Mouse (Mus musculus) right cerebral cortex, postnatal 10 days (tissue): ENCODE results near the gene Akt2.

Experiments used
- DNase-seq, 2 experiments: peaks; one replicate each; pipeline ENCODE4 v3.0.0; 2021; ENCODE audit warnings: low spot score in 2 of 2

The Akt2 gene

DNA sequence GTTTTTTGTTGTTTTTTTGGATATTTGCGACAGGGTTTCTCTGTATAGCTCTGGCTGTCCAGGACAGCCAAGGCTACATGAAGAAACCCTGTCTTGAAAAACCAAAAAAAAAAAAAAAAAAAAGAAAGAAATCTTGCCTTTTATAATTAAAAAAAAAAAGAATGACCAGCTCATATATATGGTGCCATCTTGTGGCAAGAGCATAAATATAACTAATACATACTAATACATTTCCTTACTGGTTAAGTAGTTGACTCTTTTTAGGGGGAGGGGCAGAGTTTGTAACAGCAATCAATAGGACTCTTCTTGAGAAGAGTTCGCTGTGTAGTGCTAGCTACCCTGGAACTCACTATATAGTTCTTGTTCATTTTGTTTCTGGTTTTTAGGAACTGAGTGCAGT lies 3.6 kb upstream of the Akt2 start:
- DNase-seq = no peak

DNA sequence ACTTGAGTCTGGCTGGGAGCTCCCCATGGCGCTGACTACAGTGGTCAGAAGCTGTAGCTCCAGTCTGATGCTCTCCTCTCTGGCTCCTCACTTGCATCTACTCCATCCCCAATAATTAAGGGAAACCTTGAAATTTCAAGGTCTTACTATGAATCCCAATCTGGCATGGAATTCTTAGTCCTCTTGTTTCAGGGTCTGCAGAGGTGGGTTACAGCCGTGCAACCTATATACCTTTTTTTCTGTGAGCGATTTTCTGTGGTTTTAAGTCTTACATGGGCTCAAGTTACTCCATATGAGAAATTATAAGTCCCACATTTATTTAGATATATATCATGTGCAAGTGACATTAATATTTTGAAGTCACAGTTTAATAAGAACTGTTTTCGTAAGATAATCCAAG lies 1.3 kb upstream of the Akt2 start:
- DNase-seq = no peak

DNA sequence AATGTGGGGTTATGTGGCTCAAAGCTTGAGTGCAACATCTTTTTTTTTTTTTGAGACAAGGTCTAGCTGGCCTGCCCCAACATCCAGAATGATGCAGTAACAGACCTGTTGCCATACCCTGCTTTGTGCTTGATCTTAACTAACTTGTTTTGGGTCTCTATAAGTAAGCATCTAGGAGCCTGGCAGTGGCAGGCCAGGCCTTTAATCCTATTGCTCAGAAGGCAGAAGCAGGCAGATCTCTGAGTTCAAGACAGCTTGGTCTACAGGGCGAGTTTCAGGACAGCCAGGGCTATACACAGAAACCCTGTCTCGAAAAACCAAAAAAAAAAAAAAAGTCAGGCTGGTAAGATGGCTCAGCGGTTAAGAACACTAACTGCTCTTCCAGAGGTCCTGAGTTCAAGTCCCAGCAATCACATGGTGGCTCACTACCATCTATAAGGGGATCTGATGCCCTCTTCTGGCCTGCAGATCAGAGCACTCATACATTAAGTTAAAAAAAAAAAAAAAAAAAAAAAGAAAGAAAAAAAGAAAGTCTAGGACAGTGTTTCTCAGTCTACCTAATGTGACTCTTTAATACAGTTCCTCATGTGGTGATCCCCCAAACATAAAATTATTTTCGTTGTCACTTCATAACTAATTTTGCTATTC lies 662 bp upstream of the Akt2 start:
- no peak for DNase-seq

DNA sequence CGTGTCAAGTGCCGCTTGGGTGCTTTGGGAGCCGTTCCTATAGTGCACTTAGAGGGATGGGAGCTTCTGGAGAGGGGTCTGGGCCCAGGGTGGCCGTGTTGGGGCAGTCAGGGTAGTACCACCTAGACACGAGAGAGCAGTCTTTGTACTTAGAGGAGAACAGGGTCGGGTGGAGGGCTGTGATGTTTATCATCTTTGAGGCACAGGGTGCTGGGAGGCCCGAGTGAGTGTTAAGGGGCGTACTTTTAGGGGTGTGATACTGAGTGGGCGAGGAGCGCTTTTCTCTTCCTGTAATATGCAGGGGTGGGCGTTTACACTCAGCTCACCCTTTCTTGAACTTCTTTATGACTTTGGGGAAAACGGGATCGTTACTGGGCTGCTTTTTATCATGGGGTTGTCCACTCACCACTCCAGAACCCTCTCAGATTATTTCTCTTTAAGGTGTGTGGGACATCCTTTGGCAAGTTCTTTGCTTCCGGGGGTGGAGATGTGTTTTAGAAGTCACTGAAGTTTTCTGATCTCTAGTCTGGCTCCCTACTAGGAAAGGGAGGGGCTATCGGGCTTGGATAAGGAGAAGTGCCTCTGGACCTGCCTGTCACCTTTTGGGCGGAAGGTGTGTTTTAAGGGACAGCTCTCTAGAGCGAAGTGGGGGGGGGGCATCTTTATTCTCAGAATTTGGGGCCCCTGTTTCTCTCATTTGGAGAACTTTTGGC lies 1.0 kb downstream of the Akt2 start:
- DNase-seq = no peak

DNA sequence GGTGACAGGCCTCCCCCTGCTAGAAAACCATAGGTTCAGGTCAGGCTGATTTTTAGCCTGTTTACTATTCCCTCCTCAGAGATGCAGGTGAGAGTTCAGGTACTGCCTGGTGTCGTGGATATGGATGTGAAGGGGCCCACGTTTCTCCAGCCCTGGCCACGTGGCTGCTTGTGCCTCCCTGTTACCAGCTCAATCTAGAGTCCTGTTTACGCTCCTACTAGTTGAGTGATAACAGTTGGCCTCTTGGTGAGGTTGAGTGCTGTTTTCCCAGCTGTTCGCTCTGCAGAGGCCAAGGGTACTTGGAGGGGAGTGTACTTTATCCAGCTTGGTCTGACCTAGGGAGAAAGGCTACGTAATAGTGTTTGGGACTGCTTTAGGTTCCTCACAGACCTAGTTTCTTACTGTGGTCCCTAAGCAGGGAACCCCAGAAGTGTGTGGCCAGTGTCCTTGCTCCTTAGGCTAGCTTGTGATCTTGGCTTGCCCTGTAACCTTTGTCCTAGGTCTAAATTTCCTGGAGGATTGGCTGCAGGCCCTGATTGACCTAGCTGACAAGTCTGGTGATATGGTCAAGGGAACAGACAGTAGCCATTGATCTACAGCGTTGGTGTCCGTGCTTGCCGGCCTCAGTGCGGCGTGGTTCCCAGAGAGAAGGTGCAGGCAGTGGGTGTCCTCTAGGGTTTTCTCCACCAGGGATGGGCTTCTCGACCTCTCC lies 1.7 kb downstream of the Akt2 start:
- no peak for DNase-seq

DNA sequence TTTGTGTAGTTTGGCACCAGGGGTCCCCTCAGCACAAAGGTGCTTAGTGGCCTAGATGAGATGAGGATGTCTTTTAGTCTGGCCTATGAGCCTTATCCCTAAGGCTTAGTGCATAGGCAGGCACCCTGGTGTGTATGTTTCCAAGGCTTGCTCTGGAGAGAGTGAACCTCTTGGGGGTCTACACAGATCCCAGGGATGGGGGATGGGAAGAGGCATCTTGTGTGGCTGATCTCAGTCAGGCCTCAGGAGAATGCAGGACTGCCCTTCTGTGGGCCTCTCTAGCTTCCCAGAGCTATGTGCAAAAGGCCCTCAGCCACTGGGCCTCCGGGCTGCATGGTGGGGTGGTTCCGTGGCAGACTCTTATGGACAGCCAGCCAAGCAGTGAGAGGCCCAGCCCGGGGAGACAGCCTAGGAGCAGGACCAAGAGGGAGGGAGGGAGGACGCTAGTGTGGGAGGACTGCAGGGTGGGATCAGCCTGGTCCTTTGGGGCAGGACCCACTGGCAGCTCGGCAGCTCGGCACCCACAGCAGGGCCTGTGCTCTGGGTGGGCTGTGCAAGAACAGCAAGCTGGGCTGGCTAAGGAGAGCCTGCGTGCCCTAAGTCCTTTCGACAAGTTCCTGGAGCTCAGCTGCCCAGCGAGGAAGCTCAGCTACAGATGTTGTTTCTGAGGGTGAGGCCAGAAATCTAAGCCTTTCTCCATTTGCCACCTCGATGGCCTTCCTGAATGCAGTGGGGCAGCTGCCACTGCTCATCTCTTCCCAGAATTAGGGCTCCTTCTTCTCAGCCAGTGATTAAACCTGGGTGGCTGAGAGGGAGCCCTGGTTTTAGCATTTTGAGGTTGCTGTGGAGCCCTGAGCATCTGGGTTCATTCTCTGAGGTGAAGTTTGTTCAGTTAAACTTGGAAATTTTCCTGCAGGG lies 5.5 kb downstream of the Akt2 start:
- peak in 1 of 2 experiments; percentile 54 for DNase-seq

DNA sequence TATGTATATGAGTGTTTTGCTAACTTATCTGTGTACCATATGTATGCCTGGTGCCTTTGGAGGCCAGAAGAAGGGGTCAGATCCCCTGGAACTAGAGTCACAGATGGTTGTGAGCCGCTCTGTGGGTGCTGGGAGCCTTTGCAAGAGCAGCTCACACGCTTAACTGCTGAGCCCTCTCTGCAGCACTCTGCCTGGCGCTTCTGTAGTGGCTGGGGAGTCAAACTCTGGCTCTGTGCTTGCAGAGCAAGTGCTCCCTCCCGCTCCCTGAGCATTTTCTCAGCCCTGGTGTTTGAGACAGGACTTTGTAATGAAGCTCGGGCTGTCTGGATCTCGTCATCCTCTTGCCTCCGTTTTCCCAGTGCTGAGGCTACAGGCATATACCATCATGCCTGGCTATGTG lies 6.7 kb downstream of the Akt2 start:
- no peak for DNase-seq

DNA sequence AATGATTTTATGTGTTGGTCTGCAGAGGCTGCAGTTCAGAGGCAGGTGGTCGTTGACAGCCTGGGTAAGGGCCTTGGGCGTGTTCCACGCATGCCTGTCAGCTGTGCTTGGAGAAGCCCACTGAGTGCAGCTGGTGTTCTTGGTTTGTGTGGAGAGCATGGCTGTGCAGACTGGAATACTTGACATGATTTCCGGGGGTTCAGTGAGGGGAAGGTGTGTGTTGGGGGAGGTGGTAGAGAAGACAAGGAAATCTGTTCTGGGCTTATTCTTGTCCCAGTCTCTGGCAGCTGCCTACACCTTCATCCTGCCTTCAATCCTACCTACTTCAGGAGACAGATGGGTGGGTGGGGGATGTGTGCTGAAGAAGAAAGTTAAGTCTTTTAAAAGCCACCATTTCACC lies 10.3 kb downstream of the Akt2 start:
- DNase-seq = peak; percentile 79 to 86

DNA sequence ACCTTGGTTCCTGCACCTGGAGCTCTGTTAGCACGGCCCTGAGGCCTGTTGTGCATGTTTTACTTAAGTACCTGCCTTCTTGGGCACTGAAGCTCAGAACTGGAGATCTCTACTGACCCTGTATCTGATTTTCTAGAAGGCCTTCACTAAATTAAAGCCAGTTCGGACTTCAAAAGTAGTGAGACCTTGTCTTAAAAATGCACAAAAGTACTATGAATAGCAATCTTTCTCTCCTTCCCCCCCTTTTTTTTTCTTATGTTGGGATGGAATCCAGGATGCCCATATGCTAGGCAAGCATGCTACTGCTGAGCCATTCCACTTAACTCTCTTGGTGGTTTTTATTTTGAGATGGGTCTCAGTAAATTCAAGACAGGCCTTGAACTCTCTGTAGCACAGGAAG lies 10.8 kb downstream of the Akt2 start:
- DNase-seq = no peak

DNA sequence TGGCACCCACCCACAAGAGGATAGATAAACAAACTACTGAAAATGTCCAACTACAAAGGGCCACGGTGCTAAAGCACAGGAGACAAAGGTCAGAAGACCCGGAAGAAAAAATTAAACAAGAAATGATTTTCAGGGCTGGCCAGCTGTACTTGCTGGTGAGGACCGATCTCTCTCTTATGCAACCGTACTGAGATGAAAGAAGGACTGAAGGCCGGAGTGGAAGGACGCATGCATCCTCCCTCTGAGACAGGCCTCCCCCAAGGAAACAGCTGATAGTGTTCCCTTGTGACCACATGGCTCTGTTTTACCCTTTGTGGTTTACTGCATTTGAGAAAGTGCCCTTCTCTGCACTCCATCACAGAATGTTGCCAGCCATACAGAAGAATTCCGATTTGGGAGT lies 11.5 kb downstream of the Akt2 start:
- no peak for DNase-seq

DNA sequence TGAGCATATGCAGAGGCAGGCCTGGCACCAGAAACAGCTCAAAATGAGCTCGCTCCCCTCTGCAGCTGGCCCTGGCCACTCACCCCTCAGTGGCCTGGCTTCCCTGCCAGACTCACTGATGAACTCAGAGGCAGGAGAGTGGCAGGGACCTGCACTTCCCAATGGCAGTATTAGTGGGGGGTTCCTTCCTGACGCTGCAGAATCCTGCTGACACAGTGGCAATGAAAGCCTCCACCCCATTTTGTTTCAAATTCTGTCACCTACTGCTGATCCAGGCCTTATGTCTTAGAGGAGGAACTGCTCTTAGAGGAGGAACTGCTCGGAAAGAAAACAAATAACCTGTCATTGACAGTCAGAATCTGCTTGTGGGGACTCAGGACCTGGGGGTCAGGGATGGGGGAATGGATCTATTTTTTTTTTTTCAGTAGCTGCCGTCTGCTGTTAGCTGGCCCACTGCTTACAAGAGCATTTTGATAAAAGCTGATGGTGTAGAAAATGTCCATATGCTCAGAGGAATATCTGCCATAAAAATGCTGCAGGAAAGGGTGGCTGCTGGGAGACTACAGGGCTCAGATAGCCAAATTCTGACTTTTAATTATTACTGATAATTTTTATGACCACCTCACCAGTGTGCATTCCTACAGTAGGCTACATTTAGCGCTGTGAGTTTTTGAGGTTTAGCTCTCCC lies 13.5 kb downstream of the Akt2 start:
- DNase-seq = no peak

DNA sequence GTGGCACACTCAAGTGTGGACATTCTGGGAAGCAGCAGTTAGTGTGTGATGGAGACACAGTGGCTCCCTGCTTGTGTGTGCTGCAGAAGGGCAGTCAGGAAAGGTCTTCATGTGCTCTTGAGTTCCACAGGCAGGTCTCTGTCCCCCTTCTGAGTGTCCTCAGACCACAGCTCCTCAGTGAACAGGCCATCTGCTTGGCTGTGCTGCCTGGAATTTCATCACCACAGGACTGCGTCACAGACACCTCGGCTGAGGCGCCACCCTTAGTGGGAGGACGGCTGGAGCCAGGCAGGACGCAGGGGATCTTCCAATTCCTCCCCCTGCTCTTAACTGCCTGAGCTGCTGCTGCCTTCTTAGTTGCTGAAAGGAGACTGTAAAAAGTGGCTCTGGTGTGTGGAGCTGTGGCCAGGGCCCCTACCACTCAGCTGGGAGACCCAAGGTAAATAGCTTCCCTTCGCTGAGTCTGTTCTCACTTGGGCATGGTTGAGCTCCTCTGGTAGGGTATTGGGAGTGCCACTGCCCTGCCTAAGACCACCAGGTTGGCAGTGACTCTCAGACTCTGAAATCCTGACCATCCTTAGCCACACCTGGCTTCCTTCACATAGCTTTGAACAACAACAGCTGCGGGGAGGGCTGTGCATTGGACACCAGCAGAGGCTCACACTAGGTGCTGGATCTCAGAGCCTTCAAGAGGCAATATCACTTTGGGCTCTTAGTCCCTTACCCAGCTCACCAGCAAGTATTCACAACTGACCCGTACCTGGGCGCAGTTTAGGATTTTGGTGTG lies 14.3 kb downstream of the Akt2 start:
- DNase-seq = peak; percentile 76 to 81

DNA sequence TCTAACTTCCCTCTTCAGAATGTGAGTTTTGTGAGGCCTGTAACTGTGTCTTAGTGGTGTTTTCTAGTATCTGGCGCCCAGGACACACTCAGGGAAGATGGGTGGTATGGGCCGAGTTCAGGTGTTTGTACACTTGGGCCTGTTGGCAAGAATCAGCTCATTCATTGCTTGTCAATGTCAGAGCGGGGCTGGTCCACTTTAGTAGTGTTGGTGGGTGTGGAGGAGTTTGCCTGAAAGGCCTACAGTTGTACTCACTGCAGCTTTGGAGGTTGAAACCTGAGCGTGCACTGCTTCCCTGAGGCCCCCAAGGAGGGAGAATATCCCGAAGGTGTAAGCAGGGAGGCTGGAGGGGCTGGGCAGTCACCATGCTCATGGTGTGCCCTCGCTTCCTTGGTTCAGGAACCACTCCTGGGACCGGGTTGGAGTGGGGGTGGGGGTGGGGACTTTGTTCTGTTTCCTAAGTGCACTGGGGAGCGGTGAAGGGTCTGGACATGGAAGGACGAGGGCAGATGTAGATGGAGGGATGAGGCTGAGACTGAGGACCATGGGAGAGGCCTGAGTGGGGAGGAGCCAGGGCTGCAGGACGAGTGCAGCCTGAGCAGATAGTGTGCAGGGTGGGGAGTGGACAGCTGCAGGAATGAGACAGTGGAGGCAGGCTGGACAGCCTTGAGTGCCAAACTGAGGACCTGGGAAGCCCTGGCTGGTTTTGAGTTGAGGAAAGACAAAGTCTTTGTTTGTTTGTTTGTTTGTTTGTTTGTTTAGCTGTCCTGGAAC lies 15.3 kb downstream of the Akt2 start:
- no peak for DNase-seq

DNA sequence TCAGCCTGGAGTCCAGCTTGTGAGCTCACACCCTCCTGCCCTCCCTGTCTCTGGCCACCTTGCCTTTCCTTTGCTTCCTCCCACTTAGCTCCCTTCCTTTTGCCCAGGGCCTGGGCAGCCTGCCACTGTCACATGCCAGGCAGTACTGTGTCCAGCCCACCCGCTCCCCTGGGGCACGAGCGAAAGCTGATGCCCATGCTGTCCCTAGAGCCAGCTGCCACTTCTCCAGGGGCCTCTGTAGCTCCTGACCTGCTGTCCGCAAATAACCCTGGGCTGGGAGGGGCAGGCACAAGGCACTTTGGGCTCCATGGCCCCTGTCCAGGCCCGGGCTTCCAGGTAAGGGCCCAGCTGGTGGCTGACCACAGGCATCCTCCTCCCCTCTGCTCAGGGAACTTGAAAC lies 16.2 kb downstream of the Akt2 start:
- peak; percentile 79 to 81 for DNase-seq

DNA sequence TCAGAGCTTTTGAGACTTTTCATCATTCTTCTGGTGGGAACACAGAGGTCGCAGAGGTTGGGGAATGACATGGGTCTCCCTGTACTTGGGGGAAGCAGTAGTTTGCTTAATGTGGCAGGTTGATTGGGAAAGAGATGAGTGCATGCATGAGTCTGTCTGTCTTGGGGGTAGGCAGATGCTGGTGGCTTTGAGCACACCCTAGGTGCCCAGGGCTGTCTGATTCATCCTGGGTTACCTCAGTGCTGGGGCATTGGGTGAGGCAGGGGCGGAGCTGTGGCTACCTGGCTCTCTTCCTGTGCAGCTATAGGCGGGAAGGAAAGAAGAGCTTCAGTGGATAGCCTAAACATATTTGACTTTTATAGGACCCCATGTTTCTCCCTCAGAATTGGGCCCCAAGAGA lies 16.8 kb downstream of the Akt2 start:
- no peak for DNase-seq

DNA sequence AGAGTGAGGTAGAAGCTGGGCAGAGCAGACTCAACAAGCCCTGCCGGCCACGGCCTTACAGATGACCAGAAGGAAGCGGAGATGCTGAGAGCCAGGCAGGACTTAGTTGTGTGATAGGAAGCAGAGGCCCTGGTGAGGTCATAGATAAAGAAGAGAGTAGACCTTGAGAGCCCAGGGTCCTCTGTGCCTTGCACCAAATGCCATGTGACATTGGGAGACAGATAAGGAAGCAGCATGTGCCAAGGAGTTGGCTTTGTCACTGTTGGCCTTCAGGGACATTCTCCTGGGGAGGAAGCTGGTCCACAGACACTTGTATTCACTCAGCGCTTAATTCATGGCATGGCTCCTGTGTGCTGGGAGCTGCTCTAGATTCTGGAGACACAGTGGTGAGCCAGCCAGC lies 17.9 kb downstream of the Akt2 start:
- DNase-seq = no peak

DNA sequence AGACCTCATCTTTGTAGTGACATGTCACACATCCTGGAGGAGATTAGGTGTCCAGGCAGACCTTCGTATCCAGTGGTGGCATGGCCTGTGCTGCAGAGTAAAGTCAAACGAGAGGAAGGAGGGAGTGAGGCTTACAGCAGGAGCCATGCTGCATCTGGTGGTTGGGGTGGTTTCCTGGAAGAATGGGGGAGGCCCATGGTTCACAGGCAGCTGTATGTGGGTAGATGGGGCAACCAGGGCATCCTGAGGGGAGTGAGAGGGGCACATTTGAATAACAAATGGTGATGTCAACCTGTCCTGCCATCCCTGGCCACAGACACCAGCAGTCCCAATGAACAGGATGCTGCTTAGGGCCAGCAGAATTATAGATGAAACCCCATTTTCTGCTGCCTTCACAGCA lies 18.3 kb downstream of the Akt2 start:
- DNase-seq = no peak

DNA sequence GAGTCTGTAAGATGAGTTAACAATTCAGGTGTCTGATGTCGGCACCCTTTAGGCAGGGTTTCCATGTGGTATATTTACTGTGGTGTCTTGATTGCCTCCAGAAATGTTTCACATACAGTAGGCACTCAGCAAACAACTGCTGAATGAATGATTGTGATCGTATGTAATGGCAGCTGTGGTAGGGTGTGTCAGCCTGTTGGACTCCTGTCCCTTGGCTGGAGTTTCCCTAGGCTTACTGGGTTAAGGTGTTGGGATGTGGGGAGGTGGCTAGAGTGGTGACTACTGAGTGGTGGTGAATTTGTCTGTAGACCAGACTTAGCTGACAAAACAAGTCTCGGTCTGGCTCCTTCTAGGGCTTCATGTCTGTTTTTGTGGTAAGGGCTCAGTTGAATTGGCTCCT lies 19.0 kb downstream of the Akt2 start:
- no peak for DNase-seq

DNA sequence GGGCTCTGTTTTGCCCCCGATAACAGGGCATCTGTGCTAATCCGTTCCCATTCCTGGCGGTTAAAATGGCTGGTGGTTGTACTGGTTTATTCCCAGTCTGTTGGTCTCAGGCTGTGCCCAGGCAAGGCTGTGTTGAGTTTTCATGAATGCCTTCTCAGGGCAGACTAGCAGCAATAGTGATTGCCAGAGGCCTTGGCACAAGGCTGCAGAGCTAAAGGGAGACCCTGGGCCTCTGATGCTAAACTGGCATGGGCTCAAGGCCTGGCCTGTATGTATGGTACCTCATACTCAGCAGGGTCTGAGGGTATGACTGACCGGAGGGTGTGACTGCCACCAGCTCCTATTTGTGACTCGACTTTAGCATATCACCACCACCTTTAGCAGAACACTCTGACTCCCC lies 19.5 kb downstream of the Akt2 start:
- DNase-seq = no peak

DNA sequence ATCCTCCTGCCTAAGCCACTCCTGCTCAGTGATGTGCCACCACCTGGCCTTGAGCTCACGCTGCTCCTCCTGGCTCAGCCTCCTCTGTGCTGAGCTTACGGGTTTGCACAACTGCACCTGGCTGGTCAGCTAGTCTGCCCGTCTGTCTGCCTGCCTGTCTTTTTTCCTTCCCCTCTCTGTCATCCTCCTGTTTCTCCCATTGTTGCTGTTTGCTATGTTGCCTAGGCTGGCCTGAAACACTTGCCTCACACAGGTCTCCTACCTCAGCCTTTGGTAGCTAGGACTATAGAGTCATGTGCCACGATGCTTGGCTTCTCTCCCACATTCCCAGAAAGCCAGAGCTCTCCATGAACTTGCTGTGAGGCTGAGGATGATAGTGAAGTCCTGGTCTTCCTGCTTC lies 21.6 kb downstream of the Akt2 start:
- DNase-seq = no peak
